Mouse (Mus musculus): ENCODE measurements around the gene Ilf3. TPM values are rescaled to one million over a fixed set of nuclear protein-coding genes. Genes with fewer than 3 reads are reported as not detected.

Ilf3 gene
- total RNA-seq, 2 experiments from 2014 or later: 52.6 to 66.1 TPM

DNA sequence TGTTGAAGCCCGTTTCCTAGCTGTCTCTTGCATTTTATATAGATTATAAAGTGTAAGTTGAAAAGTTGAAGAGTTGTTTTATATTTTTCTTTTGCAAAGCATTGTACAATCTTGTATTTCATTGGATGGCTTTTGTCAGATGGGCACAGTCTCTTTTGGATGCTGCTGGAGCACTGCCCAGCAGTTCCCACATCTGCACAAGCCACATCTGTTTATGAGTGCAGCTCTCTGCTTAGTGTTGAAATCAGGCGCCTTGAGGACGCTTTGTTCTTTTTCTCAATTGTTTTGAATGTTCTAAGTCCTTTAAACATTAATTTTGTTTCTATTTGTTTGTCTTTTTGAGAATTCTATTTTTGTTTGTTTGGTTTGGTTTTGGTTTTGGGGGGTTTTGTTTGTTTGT, 70.5 kb downstream of the Ilf3 start:
- DNase-seq: no peak

DNA sequence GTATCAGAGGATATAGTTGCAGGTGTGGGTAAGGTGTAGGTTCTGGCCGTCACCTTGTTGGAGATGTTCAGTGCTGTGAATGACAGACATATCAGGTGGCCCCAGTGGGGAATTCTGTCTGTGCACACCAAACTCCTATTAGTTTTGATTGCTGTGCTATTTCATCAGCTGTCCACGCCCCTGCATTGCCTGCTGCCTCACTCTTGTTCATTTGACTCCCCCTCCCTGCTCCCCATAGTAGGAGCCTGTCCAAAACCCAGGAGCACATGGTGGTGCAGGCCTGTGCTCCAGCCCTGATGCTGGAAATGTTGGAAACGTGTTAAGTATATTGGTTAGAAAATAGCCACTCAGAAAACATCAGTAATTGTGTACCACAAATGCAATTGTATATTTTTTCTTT, 71.8 kb downstream of the Ilf3 start:
- no peak for DNase-seq

GRCm38 (mm10) chr9:21439914-21440313, 72.2 kb downstream of the Ilf3 start:
- DNase-seq: no peak

DNA sequence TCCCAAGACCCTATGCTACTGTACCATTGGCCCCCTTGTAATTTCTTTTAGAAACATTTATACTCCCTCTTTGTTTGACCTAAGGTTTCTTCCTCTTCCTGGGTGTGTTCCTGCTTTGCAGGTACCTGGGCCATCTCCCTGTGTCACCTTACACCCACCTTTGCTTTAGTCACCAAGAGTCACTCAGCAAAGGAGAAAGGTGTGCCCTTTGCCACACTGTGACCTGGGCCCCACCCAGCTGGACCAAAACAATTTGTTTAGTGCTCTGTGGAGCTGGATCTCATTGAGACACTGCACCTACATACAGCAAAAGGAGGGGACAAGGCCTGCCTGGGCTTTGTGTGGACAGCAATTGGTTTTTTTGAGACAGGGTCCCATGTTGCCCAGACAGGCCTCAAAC, 72.7 kb downstream of the Ilf3 start:
- no peak for DNase-seq

DNA sequence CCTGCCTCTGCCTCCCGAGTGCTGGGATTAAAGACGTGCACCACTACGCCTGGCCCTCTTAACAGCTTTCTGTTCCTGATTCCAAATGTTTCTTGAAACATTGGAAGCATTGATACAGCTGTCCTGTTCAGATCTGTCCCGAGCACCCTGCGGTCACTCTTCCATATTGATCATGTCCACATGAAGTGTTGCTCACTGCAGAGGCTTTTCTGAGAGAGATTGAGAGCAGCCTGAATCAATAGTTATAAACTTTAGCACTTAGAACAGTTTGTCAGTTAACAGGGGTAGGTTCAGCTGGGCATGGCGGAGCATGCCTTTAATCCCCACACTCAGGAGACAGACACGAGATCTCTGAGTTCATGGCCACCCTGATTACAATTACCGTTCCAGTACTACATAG, 76.2 kb downstream of the Ilf3 start:
- DNase-seq: no peak

GRCm38 (mm10) chr9:21444574-21444973, 76.9 kb downstream of the Ilf3 start:
- DNase-seq: no peak

DNA sequence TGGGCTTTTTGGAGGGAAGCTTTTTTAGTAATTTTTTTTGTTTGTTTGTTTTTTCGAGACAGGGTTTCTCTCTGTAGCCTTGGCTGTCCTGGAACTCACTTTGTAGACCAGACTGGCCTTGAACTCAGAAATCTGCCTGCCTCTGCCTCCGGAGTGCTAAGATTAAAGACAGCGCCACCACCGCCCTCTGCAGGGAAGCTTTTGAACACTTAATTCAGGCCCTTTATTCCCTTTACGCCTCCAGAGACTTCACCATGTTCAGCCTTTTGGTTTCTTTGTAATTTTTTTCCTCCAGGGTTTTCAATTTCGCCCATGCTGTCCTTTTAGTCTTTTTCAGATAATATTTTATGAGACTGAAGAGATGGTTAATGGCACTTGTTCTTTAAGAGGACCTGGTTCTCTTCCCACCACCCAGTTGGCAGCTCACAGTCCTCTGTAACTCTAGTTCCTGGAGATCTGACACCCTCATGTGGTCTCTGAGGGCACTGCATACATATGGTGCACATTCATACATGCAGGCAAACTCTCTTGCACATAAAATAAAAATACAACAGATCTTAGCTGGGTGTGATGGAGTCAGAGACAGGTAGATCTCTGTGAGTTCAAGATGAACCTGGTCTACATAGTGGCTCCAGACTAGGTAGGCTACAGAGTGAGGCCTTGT, 77.5 kb downstream of the Ilf3 start:
- DNase-seq: no peak

- DNase-seq: no peak
These were observed 80.1 kb downstream of the Ilf3 start for GRCm38 (mm10) chr9:21447778-21448177.

- DNase-seq: no peak
These were observed 82.0 kb downstream of the Ilf3 start for GRCm38 (mm10) chr9:21449710-21450109.

DNA sequence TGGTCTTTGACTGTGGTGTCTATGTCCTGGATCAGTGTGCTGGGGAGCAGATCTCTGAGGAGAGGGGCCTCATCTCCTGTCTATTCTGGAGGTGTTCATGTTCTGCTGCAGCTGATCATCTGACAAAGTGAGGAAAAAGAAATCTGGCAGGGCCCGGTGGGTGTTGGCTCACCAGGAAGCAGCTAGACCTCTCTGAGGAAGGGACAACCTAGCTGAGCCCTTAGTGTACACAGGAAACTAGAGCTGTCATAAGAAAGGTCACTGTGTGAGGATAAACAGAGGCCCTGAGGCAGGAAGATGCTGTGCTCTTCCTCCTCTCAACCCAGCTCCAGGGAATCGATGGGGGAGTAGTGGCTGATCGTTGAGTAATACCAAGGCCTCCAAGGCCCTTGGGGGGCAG, 82.6 kb downstream of the Ilf3 start:
- peak; percentile 37 to 43 for DNase-seq

GRCm38 (mm10) chr9:21451391-21451790, 83.7 kb downstream of the Ilf3 start:
- no peak for DNase-seq

- no peak for DNase-seq
These were observed 84.2 kb downstream of the Ilf3 start for GRCm38 (mm10) chr9:21451870-21452269.

DNA sequence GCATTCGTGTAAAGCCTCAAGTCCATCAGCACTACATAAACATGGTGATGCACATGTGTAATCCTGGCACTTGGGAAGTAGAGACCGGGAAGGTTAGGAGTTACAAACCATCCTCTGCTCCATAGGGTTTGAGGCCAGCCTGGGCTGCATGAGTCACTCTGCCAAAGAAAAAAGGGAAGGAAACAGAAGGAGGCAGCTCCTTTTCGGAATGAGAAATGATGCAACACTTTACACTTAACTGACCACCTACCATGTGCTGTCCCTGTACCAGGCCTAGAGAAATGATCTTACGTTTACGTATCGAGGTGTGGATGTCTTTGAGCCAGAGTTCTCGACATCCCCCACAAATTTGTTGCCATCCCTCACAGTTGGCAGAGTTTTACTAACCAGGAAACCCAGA, 85.3 kb downstream of the Ilf3 start:
- DNase-seq: no peak

- DNase-seq: no peak
These were observed 85.8 kb downstream of the Ilf3 start for GRCm38 (mm10) chr9:21453459-21453858.

DNA sequence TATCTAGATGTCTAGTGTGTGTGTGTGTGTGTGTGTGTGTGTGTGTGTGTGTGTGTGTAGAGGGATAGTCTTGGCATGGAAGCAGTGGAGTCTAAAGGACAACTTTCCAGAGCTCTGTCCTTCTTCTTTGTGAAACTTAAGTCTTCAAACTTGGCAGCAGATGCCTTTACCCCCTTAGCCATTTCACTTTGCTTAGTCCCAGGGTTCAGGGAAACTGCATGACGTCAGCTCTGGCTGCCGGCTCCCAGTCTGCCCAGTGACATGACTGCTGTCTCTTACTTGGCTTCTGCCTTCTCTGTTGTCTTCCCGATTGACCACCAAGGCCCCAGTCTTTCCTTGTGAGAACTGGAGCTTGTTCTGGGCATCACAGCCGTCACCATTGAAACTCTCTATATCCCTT, 86.9 kb downstream of the Ilf3 start:
- peak; percentile 29 to 46 for DNase-seq

Other genes with a start within 250 kb of the Ilf3 start
- 10 to 100 TPM; 14.6 to 15.2 TPM for gene Tyk2, start 236.6 kb upstream of the Ilf3 start, total RNA-seq (2021)
- 100 to 1,000 TPM; 180 to 201 TPM for gene Cdc37, start 217.9 kb upstream of the Ilf3 start, total RNA-seq (2021)
- 10 to 100 TPM in 1 of 2 experiments, 1 to 10 TPM in 1; 8.6 to 10.6 TPM for gene Pde4a, start 202.2 kb upstream of the Ilf3 start, total RNA-seq (2021)
- 10 to 100 TPM; 45.8 to 46.0 TPM for gene Keap1, start 128.5 kb upstream of the Ilf3 start, total RNA-seq (2021)
- under 1 TPM in 1 of 2 experiments, not detected in 1; 0.99 TPM for gene S1pr5, start 119.4 kb upstream of the Ilf3 start, total RNA-seq (2021)
- 10 to 100 TPM; 39.1 to 39.5 TPM for gene Atg4d, start 102.6 kb upstream of the Ilf3 start, total RNA-seq (2021)
- gene Kri1, start 79.9 kb upstream of the Ilf3 start, total RNA-seq (2021): 10 to 100 TPM; 24.8 to 32.2 TPM
- gene Cdkn2d, start 76.5 kb upstream of the Ilf3 start, total RNA-seq (2021): 10 to 100 TPM; 14.2 to 16.0 TPM
- not detected for gene Ap1m2, start 55.5 kb upstream of the Ilf3 start, total RNA-seq (2021)
- 10 to 100 TPM; 35.2 to 54.2 TPM for gene Slc44a2, start 47.2 kb upstream of the Ilf3 start, total RNA-seq (2021)
- gene Qtrt1, start 44.0 kb downstream of the Ilf3 start, total RNA-seq (2021): 10 to 100 TPM; 13.6 to 17.7 TPM
- gene Dnm2, start 57.0 kb downstream of the Ilf3 start, total RNA-seq (2021): 100 to 1,000 TPM in 1 of 2 experiments, 10 to 100 TPM in 1; 99.8 to 102 TPM
- 10 to 100 TPM; 30.3 to 39.1 TPM for gene Tmed1, start 142.4 kb downstream of the Ilf3 start, total RNA-seq (2021)
- 1 to 10 TPM; 1.5 to 2.9 TPM for gene AB124611, start 158.3 kb downstream of the Ilf3 start, total RNA-seq (2021)
- gene Carm1, start 179.0 kb downstream of the Ilf3 start, total RNA-seq (2021): 10 to 100 TPM; 42.2 to 45.0 TPM
- gene Timm29, start 224.9 kb downstream of the Ilf3 start, total RNA-seq (2021): 10 to 100 TPM; 57.4 to 68.8 TPM
- gene Yipf2, start 225.0 kb downstream of the Ilf3 start, total RNA-seq (2021): 10 to 100 TPM; 23.3 to 39.1 TPM
- gene Smarca4, start 248.3 kb downstream of the Ilf3 start, total RNA-seq (2021): 10 to 100 TPM; 74.6 to 80.8 TPM

Data from adrenal gland, postnatal 36 days (tissue).